Mouse (Mus musculus): ENCODE results near the gene Rbp3.

Gene Rbp3

DNA sequence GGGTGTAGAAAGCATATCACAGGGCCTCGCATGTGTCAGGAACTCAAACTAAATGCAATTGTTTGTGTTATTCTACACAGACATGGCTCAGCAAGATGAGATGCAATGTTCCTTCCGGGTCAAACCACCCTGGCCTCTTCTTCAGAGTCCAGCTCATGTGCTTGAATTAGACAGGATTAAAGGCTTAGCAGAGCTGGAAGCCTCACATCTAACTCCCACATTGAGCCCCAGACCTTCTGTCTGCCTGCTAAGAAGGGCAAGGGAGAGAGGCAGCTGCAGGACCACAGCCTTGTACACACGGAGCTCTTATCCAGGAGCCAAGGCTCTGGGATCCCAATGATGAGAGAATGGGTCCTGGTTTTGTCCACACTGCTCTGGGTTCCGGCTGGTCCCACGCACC lies at the start of gene Rbp3:
TSS of gene Rbp3 (plus strand) at position 243 of the 400 bp plus-strand sequence.
- in situ Hi-C loops (cut with MboI, MseI): loop anchor here (5.0 to 10.0 kb wide), 2 partner anchors 104 to 599 kb away; no protein-coding TSS in a partner anchor

DNA sequence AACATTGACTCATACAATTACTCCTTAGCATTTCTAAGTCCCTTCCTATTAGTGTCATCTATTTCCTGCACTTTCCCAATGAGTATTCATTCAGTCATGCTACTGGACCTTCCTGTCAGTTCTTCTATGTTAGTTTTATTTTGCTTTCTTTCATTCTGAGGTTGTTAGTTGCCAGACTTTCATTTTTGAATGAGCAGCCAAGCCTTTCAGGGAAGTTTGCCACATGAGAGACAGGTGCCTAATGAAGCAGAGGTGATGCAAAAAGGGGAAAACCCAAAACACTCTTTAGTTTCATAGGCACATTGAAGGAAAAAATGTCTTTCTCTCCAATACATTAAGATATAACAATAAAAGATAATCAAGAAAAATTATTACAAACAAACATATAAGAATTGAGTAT lies 49.0 kb upstream of the Rbp3 start:
- in situ Hi-C loops (cut with MboI, MseI): no loop called here

DNA sequence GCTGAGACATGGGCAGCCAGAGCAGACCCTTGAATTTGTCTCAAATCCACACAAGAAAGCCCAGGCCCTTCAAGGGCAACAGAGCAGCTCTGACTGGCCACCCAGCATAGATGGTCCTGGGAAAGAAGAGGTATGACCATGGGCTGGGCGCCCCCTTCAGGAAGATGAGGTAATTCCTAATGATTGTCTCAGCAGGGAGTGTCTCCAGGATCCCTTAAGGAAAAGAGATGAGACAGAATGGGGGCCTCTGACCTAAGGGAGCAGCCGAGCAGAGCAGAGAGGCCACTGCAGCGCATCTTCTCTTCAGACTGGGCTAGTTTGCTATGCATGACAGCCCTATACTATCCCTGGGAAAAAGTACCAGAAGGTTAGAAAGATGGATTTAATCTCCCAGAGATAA lies 40.1 kb upstream of the Rbp3 start:
- in situ Hi-C loops (cut with MboI, MseI): no loop called here

DNA sequence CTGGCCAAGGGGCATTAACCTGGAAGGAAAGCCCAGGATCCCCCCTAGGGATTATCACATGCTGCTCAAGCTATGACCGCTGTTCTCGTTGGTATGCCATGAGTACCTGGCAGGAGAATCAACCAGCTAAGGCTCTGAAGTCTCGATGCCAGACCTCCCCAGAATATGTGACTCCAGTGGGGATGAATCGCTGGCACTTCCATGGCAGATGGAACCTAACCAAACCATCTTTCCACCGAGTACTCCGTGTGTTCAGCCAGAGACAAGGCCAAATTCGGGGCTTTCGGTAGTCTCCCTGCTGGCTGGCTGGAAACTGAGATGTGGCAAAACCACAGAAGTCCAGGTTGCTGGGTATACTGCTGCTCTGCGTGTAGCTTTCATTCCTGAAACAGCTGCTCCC lies 39.6 kb upstream of the Rbp3 start:
- in situ Hi-C loops (cut with MboI, MseI): no loop called here

DNA sequence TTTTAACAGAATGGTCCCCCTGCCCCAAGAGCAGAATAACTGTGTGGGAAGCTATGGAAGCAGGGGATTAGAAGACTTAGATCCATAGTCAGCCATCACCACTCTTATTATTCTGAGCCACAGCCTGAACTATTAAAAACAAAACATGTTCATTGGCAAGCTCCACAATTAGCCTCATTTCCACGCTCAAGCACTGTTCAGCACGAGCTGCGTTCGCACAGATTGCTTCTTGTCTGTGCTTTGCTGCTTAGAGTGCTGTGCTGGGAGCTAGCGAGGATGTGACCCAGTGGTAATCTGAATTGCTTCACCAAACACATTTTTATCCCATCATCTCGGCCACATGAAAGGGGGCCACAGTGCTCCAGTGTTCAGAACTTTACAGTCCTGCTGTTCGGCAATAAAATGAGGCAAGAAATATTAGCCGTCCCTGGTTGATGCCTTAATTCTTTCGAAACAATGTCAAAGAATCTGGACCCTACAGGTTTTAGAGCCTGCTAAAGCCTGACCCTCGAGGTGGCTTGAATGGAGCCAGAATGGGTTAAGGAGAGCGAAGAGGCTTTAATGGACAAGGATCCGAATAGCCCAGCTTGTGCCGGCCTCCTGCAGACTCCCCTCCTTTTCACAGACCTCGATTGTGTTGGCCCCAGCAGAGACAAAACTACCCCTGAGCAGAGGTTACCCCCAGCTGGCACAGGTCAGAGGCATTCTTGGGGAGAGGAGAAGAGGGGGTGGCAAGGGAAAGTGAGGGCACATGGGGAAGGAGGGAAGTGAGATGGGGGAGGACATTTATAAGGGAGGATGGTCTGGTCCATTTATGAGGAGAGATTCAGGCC lies 32.9 kb upstream of the Rbp3 start:
- in situ Hi-C loops (cut with MboI, MseI): no loop called here

DNA sequence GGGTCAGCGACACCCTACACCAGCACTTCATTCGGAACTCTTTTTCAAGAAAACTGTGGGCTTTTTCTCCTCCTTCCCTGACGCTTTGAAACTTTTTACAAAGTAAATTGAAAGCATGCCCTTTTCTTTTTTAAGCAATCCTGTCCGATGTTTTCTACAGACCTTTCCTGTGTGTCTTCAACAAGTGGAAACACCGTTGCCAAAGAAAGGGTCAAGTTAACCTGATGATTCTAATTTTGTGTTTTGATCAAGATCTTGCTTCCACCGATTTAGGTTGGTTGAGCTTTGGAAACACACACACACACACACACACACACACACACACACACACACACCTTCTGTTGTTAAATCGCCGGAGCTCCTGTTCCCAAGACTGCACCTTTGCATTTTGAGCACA lies 31.0 kb upstream of the Rbp3 start:
- in situ Hi-C loops (cut with MboI, MseI): no loop called here

DNA sequence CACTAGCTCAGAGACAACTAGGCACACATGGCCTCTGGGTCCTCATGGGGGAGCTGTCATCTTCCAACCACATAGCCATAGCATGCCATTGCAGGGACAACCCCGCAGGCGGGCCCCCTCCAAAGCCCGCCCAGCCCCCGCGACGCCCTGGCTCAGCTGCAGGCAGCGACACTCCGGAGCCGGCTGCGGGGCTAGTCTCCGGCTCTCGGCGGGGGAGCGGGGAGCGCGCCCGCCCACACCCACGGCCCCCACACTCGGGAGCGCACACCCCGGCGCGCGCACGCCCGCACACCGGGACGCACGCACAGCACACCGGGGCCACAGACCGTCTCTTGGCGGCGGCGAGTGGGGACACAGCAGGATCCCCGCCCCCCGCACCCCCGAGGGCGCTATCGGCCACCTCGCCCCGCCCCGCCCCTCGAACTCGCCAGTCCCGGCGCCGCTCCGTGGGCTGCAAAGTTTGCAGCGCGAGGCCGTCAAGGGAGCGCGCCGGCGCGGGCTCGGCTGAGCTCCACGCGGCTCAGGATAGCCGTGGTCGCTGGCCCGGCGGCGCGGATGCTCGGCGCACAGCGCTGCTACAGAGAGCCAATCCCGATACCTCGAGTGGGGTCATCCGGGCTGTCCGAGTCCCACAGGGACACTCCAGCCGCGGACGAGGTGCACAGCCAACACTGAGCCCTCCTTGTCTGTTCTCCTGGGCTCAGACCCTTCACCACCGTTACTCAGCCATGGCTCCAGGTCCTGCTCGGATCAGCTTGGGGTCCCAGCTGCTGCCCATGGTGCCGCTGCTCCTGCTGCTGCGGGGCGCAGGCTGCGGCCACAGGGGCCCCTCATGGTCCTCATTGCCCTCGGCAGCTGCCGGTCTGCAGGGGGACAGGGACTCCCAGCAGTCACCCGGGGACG lies 30.4 kb upstream of the Rbp3 start, which contains the start of gene Gdf10:
TSS of gene Gdf10 (plus strand) at position 420 of the 903 bp plus-strand sequence.
- in situ Hi-C loops (cut with MboI, MseI): no loop called here

DNA sequence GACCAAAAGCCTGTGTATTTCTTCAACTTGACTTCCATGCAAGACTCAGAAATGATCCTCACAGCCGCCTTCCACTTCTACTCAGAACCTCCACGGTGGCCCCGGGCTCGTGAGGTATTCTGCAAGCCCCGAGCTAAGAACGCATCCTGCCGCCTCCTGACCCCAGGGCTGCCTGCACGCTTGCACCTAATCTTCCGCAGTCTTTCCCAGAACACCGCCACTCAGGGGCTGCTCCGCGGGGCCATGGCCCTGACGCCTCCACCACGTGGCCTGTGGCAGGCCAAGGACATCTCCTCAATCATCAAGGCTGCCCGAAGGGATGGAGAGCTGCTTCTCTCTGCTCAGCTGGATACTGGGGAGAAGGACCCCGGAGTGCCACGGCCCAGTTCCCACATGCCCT lies 21.9 kb upstream of the Rbp3 start:
- in situ Hi-C loops (cut with MboI, MseI): loop anchor here (10.0 kb wide), 1 partner anchor 237 kb away; no protein-coding TSS in a partner anchor

DNA sequence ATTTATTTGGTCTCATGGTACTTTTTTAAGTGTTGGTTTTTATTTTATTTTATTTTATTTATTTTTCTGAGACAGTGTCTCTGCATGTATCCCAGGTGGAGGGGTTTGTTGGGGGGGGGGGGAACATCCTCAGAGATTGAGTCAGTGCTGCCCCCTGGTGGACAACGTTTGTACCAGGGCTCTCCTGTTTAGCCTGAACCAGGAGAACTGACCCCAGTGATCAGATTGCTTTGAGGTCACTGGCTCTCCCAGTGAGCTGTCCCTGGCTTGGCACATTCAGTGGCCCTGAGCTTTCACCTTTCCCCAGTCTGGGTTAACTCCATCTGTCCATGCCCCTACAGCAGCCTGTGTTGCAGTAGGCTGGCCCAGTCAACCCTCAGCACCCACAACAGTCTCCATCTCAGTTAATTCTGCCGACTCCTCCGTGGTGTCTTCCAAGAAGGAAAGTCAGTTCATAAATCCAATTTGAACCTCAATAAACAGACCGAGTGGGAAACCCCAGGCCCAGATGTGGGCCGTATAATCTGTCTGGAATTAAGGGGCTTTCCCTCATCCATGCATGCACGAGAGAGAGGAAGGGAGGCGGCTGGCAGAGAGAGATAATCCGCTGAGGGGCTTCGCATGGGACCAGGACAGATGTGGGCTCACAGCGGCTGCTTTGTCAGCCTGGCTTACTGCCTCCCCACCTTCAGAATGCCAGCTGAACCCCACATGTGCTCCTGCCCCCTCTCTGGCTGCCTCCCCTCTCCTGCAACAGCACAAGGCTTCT lies 20.7 kb upstream of the Rbp3 start:
- in situ Hi-C loops (cut with MboI, MseI): loop anchor here (10.0 kb wide), 1 partner anchor 238 kb away; no protein-coding TSS in a partner anchor

DNA sequence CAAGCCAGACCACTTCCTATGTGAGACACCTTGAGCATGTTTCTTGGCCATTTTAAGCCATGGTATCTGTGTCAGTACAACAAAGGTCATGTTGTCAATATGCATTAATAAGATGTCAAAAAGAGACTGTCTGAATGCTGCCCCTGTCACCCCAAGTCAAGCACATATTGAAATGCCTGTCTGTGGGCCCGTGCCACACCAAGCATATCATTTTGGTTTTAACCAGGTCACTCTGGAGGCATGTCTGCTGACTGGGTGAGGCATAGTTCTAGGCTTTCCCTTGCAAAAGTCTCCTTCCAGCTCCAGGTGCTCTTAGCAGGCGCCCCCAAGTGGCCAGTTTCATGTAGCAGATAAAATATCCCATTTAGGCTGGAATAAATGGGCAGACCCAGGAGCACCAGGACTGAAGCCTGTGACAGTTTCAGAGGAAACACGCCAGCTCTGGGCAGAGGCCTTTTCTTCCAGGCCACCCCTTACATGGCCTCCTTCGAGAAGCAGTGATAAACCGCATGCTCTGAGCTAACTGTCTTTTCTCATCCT lies 20.0 kb upstream of the Rbp3 start:
- in situ Hi-C loops (cut with MboI, MseI): loop anchor here (10.0 kb wide), 1 partner anchor 239 kb away; no protein-coding TSS in a partner anchor

DNA sequence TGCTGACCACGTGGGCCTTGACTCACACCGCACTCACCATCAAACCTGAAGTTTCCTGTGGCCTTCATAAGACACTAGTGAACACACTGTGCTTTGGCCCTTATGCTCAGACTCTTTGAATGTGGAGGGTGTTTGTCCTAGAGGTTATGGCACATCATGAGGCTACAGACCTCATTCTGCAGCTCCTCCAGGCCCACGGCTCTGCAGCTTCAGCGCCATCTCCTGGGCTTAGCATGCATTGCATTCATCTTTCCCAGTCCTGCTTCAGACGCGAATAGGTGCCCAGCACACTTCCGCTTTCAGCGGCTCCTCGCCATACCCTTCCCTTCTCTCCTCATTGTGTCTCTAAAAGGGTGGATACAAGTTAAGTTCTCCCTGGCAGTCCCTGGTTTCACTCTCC lies 14.7 kb upstream of the Rbp3 start:
- in situ Hi-C loops (cut with MboI, MseI): loop anchor here (10.0 kb wide), 1 partner anchor 244 kb away; no protein-coding TSS in a partner anchor

DNA sequence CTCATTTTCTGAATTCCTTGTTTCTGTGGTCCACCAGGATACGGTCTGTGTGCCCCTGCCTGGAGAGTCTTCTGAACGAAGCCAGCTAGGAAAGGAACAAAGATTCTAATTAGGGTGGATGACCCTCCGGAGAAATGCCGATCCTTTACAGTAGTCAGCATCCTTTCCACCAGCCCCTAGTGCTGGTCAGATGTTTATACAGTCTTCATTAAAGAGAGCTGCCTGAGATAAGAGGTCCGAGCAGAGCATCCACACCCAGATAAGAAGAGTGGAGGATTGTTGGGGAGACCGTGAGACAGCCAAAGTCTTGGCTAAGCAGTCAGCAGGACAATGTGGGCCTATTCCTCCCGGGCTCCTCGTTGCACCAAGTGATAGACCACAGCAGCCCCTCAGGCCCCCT lies 13.1 kb upstream of the Rbp3 start, which contains the start of gene Gdf2:
TSS of gene Gdf2 (plus strand) at position 301 of the 400 bp plus-strand sequence.
- in situ Hi-C loops (cut with MboI, MseI): no loop called here

DNA sequence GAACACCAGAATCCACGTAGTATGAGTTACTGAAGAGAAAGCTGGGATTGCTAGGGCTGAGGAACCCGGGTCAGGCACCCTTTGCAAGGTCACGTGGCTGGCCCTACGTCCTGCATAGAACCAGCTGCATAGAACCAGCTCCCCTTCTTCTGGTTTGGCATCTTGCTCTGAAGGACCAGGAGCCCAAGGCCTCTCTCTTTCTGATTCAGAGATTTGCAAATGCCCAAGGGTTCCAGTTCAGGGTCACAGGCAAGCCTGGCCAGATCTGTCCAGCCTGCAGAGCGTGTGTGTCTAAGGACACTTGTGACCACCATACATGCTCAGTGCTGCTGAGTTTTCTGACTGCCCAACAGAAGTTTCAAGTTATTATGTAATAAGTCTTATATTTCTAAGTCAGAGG lies 11.6 kb upstream of the Rbp3 start:
- in situ Hi-C loops (cut with MboI, MseI): no loop called here

DNA sequence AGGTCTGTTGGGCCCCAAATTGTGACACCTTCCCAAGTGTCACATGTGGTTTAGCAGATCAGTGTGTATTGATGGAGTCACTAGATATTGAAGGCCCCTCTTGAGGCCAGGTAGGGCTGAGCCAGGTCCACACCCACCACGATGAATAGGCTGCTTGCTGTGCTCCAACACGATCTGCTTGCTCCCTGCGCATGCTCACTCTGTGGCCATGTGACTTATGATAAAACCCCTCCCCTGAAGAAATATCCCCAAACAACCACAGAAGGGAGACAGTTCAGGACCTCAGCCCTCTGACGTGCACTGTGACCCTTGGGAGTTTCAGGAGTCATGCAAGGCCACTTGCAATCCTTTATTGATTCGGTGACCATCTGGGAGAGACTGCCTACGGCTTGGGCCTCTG lies 7.7 kb upstream of the Rbp3 start:
- in situ Hi-C loops (cut with MboI, MseI): no loop called here

DNA sequence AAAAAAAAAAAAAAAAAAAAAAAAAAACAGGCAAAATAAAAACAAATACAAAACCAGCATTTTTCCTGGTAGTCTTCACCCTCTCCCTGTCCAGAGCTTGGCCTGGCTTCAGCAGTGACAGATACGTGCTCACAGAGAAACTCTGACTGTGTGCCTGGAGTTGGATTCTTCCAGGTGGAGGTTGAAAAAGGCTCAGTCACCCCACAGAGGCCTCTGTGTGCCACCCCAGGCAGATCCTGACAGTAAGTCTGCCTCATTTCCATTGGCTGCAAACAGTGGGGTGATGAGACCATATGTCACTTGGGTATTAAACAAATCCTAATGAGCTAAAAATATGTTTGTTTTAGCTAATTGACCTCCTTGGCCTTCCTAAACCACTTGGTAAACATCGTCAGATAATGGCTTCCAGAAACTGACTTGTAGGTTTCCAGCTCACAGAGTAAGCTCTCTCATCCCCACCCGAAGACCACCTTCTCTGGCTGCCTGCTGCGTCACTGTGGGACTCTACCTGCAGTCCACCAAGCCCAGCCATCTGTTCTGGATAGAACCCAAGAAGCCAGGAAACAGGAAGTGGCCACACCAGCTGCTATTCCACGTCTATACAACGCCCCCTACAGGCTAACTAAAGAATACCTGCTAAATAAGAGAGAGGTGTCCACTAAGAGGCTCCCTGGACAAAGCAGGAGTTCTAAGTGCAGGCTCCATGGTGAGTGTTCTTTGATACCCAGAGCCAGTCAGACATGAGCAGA lies 1.4 kb upstream of the Rbp3 start:
- in situ Hi-C loops (cut with MboI, MseI): loop anchor here (5.0 to 10.0 kb wide), 2 partner anchors 105 to 598 kb away; no protein-coding TSS in a partner anchor

DNA sequence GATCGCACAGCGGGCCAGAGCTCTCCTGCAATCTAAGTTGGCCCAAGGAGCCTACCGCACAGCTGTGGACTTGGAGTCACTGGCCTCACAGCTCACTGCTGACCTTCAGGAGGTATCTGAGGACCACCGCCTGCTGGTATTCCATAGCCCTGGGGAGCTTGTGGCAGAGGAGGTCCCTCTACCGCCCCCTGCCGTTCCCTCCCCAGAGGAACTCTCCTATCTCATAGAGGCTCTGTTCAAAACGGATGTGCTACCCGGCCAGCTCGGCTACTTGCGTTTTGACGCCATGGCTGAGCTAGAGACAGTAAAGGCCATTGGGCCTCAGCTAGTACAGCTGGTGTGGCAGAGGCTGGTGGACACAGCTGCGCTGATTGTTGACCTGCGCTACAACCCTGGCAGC lies 2.3 kb downstream of the Rbp3 start:
- in situ Hi-C loops (cut with MboI, MseI): loop anchor here (10.0 kb wide), 1 partner anchor 601 kb away; no protein-coding TSS in a partner anchor

DNA sequence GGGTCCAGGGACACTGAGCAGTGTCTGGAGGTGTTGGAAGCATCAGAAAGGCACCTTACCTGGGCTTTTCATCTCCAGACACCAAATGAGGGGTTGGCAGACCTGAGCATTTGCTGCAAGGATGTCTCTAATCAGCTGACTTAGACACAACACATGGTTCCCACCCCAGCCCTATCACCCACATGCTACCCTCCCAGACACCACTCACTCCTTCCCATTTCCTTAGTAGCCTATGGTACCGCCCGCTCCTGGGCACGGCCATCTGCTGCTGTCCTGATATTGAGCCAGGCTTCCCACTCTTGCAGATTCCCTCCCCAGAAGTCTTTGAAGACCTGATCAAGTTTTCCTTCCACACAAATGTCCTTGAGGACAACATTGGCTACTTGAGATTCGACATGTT lies 4.4 kb downstream of the Rbp3 start:
- in situ Hi-C loops (cut with MboI, MseI): loop anchor here (10.0 kb wide), 1 partner anchor 603 kb away; no protein-coding TSS in a partner anchor

DNA sequence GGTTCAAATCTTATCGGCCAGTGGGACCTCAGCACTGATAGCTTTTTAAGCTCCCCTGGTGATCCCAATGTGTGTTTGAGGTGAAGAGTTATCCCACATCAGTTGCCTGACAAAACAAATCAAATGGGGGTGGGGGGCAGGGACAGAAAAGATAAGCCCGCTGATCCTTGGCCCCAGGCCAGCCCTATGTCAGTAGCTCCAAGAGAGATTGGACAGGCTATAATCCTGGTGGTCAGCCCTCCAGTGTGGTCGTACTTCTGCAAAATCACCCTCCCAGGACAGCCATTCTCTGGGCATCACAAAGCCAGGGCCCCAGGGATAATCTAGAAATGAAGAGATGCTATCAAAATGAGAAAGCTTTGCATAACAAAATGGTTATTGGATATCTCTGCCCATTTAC lies 5.0 kb downstream of the Rbp3 start:
- in situ Hi-C loops (cut with MboI, MseI): loop anchor here (10.0 kb wide), 1 partner anchor 604 kb away; no protein-coding TSS in a partner anchor

DNA sequence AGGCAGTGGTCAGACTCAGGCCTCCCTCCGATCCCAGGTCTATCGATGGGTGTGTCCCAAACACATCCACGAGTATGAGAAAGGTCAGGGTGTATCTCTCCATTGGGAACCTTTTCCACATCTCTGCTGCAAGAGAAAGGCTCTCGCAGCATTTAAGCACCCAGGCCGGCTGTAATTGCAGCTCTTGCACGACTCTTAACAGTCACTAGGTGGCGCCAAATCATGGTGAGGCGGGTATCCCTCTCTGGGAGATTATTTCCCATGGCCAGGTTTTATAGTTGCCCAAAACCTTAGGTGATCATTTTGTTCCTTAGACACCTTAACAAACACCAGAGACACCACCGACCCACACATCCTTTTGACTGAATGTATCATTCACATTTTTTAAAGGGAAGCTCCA lies 5.5 kb downstream of the Rbp3 start:
- in situ Hi-C loops (cut with MboI, MseI): loop anchor here (10.0 kb wide), 1 partner anchor 605 kb away; no protein-coding TSS in a partner anchor

DNA sequence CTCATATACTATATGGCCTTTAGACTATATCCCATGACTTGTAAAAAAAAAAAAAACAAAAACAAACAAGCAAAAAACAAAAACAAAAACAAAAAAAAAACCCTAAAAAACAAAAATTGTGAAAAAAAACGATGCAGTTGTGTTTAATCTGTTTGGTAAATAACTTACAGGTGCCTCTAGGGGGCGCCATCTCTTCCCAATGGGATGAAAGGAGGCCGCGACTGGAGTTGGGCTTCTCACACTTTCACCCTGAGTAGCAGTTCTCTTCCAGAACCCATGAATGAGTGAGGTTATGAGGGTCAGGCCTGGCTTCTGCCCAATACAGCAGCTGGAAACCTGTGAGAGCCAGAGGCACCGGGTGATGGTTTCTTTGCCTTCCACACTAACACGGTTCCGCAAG lies 11.9 kb downstream of the Rbp3 start:
- in situ Hi-C loops (cut with MboI, MseI): no loop called here

Data from T-helper 2 cell (primary cell).